Mouse (Mus musculus) layer of hippocampus, adult 6 months (tissue): ENCODE measurements around the gene Plac9a. TPM values are rescaled to one million over a fixed set of nuclear protein-coding genes. Genes with fewer than 3 reads are reported as not detected.

Experiments
- long read RNA-seq, 2 experiments: library from polyadenylated mRNA; unstranded; transcript quantifications; one replicate each; pipeline ENCODE4 v2.0.0; 2019 to 2020
- polyA plus RNA-seq: library from polyadenylated mRNA; unstranded; fragments of <200 nt; fragmentation: Nextera tagmentation; gene quantifications from 2 replicates; pipeline ENCODE4 v1.2.3, GENCODE M21; 2021

Gene Plac9a
- polyA plus RNA-seq: 0.97 and 1.6 TPM in 2 replicates
- long read RNA-seq, experiment 1, transcript Plac9a-201 (4 exons, 1,555 nt): major isoform, 14 of 16 reads
- long read RNA-seq, experiment 1, partial matches to known transcripts: 2 of 16 reads
- long read RNA-seq, experiment 1, other reads (novel, unspliced or antisense): 0 of 16 reads
- long read RNA-seq, experiment 2, partial matches to known transcripts: 0 of 3 reads
- long read RNA-seq, experiment 2, other reads (novel, unspliced or antisense): 0 of 3 reads

DNA sequence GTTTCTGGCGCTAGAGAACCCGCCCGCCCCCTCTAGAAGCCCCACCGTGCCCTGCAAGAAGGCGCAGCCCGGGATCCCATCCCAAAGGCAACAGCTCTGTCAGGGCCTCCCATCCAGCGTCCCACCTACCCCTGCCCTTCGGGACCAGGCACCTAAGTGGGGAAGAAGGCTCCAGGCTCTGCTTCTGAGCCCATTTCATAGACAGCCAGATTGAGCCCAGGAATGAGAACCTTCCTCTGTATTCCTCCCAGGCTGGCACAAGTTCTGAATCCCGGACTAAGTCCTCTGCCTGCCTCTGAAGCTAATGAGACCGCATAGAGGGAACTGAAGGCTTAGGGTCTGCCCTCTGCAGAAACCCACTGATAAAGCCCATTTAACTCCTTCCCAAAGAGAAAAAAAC lies at the start of gene Plac9a:
Gene Plac9a (minus strand): TSS at position 101 of the 400 bp plus-strand sequence.

GRCm38 (mm10) chr14:25938004-25938403 lies 35.1 kb upstream of the Plac9a start, which contains the start of gene Cphx1:
Cphx1 (plus strand) TSS chr14:25938304.

DNA sequence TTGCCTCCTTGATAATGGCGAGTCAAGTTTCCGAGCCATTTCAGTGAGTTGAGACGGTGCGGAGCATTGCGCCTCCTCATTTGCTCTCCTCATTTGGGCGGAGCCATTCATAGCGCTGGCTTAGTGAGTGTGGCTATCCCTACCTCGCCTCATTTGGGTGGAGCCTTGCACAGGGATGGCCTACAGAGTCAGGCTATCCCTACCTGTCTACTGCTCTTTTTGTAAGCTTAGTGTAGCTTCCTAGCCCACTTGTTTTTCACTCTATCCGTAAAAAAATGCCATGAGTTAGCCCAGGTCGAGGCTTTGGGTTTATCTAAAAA lies 24.6 kb upstream of the Plac9a start, which contains the start of gene Tmem254a:
Gene Tmem254a (minus strand): TSS at position 111 of the 320 bp plus-strand sequence.

GRCm38 (mm10) chr14:25841991-25842687 lies 60.8 kb downstream of the Plac9a start, which contains the start of gene Anxa11:
Anxa11 (plus strand) TSS chr14:25842156.

Other genes starting within 250 kb of the Plac9a start
- 42.5 and 45.1 TPM in 2 replicates for gene Ppif, start 208.9 kb downstream of the Plac9a start, polyA plus RNA-seq
- gene Zcchc24, start 134.1 kb downstream of the Plac9a start, polyA plus RNA-seq: 14.3 and 14.5 TPM in 2 replicates
- 8.7 and 12.2 TPM in 2 replicates for gene Anxa11, start 60.9 kb downstream of the Plac9a start, polyA plus RNA-seq
- gene Tmem254a, start 24.6 kb upstream of the Plac9a start, polyA plus RNA-seq: 9.6 and 11.1 TPM in 2 replicates
- gene Cphx1, start 35.2 kb upstream of the Plac9a start, polyA plus RNA-seq: not detected in 2 replicates
- gene Duxbl1, start 75.5 kb upstream of the Plac9a start, polyA plus RNA-seq: 0.18 and 0.41 TPM in 2 replicates
- 54.3 and 77.6 TPM in 2 replicates for gene Gm9780, start 139.6 kb upstream of the Plac9a start, polyA plus RNA-seq
- 33.5 and 40.6 TPM in 2 replicates for gene Tmem254c, start 164.3 kb upstream of the Plac9a start, polyA plus RNA-seq
- gene Cphx2, start 178.4 kb upstream of the Plac9a start, polyA plus RNA-seq: not detected in 2 replicates
- not detected in 2 replicates for gene Cphx3, start 179.2 kb upstream of the Plac9a start, polyA plus RNA-seq
- gene Duxbl2, start 215.2 kb upstream of the Plac9a start, polyA plus RNA-seq: 0.11 TPM in 1 of 2 replicates, not detected in the other